Mouse (Mus musculus) gonadal fat pad, adult 2 months (tissue): ENCODE measurements around the gene Gna15. TPM values are rescaled to one million over a fixed set of nuclear protein-coding genes. Genes with fewer than 3 reads are reported as not detected.

Experiments used
- DNase-seq: peaks from one replicate; pipeline ENCODE4 v3.0.0-alpha.2; 2012; ENCODE audit warnings: low read depth
- polyA plus RNA-seq: library from polyadenylated mRNA; depleted of rRNA; stranded (reverse); fragments of >200 nt; gene quantifications from 2 replicates; pipeline ENCODE4 v1.2.3, GENCODE M21; 2012

Gna15 gene
- polyA plus RNA-seq, 1 experiment = 4.7 TPM

- no peak for DNase-seq
Observed at GRCm38 (mm10) chr10:81467670-81468235, 56.3 kb downstream of the Gna15 start.

GRCm38 (mm10) chr10:81466881-81467280 is 57.1 kb downstream of the Gna15 start:
- DNase-seq = no peak

GRCm38 (mm10) chr10:81466066-81466465 is 58.0 kb downstream of the Gna15 start:
- no peak for DNase-seq

- no peak for DNase-seq
Observed at GRCm38 (mm10) chr10:81465265-81465645, 58.8 kb downstream of the Gna15 start.

DNA sequence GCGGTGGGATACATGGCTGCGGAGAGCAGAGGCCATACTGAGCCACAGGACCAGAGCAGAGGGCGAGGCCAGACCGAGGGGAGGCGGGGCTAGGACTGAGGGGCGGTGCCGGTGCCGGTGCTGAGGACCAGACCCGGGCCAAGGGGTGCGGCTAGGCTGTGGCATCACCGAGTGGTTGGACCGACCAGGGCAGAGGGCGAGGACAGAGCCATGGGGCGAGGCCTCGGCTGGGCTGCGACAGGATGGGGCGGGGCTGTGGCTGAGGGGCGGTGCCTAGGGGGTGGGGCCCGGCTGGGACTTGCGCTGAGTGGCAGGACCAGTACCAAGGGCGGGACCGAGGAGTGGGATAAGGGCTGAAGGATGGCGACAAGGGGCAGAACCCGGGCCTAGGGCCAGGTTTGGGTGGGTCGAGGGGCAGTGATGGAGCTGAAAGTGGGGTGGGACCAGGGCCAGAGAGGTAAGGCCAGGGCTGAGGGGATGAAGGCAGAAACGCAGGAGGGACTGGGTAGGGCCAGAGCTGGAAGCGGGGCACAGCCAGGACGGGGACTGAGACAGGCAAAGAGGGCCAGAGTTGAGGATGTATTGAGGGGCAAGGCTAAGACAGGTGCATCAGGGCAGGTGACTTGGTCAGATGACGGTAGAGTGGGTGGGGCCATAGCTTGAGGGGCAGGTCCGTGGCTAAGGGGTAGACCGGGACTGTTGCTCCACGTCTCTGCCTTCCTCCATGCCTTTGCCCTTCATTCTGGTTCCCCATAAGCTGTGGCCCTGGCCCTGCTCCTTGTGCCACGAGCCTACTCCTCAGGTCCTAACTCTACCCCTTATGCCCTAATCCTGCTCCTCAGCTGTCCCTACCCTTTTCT is 59.4 kb downstream of the Gna15 start:
- DNase-seq = no peak

GRCm38 (mm10) chr10:81463531-81463930 is 60.5 kb downstream of the Gna15 start:
- DNase-seq = no peak

- DNase-seq = no peak
Observed at GRCm38 (mm10) chr10:81462917-81463316, 61.1 kb downstream of the Gna15 start.

DNA sequence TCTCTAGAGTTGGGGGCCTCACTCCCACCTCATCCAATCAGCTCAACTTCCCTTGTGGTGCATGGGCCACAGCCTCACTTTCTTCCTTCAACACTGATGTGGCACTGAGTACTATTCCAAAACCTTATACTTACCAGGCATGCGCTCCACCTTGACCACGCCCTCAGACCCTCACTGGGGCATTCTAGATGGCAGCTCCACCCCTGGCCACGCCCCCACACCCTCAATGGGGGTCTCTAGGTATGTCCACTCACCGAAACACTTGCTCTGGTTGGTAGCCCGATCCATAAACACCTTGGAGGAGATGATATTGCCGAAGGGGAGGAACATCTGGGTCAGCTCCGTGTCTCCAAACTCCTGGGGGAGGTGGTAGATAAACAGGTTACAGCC is 61.6 kb downstream of the Gna15 start:
- no peak for DNase-seq

DNA sequence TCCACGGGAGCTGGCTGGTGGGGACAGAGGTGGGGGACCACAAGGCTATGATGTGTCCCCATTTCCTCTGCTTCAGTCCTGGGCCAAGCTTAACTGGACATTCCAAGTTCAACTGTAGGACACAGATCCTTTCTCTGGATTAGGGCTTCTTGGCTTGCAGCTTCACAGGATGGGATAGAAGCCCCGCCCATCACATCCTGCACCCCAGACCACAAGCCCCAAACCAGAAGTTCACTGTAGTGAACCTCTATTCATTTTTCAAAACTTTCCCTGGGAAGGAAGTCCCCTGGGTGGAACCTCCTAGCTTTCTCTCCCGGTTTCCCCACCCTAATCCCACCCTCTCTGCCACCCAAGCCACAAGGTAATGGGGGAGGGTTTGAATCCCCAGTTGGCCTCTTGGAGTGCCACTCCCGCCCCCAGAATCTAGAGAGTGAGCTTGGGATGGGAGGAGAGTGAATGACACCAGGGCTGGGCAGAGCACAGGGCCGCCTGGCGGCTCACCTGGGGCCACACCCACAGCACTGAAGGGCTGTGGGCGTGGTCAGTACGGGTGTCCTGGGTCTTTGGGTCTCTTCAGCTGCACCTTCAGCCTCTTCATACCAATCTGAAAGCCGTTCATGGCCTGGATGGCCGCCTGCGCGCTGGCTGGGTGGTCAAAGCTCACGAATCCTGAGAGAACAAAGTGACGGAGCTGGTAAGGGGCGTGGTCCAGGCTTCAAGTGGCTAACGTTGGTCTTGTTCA is 62.2 kb downstream of the Gna15 start:
- no peak for DNase-seq

DNA sequence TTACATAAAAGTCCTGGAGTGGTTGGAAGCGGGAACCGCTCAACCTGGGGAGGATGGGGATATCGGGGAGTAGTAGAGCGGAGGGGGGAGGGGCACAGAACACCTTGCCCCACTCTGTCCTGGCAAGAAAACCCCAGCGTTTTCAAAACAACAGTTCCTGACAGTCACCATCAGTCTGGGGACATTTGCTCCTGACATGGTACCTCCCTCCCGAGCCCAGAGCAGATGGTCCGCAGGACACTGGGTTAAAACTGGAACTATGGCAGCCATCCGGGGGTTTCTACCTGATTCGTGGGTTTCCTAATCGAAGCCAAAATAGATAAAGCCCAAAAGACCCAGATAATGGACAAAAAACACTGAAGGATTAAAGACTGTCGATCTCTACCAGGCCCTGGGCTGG is 63.1 kb downstream of the Gna15 start:
- no peak for DNase-seq

DNA sequence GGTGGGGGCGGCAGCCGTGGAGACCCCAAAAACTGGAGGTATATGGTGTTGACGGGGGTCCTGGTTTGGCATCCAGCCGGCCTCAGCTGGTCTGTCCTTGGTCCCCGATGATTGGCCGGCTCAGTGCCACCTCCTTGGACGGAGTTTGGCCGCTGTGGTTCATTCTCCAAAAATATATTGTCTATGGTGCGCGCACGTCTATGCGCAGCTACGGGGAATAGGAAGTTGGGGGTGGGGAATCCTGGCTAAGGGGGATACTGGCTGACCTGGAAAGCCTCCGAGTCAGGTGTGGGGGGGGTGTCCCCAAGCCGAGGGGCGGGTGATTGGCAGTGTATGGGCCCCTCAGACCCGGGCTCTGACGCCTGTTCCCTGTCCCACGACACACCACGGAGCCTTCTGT is 63.6 kb downstream of the Gna15 start:
- no peak for DNase-seq

GRCm38 (mm10) chr10:81459399-81459798 is 64.6 kb downstream of the Gna15 start:
- DNase-seq = no peak

DNA sequence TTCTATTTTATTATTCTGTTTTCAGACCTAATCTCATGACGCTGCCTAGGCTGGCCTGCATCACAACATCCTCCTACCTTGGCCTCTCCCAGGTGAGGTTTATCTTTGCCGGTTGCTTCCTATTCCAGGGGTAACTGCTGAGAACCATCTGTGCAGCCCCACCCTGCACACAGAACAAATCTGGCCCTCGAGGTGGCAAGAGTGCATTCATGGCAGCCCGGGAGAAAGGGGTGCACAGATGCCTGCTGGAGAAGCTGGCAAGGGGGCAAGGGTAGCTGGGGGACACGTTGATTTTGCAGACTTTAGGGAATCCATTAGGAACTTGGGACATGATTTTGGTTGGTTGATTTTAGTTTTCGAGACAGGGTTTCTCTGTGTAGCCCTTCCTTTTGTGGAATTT is 65.8 kb downstream of the Gna15 start:
- DNase-seq = no peak

DNA sequence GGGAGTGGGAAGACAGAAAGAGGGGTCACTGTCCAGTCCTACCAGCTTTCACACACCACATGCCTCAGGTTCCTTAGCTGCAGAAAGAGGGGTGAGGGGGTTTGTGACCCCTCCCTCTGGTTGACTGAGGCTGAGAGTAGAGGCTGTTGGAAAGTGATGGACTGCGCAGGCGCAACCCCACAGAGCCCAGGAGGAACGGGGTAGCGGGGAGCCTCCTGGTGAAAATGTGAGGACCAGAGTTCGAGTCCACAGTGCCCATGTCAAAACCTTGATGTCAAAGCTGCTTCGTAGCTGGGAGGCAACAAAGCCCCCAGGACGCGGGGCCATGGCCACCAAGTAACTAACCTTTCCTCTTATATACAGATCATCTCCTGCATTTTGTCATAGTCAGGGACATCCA is 66.4 kb downstream of the Gna15 start:
- DNase-seq = no peak

GRCm38 (mm10) chr10:81456983-81457563 is 67.0 kb downstream of the Gna15 start:
- DNase-seq = no peak

GRCm38 (mm10) chr10:81455181-81455895 is 68.7 kb downstream of the Gna15 start, which contains the start of gene Nfic:
TSS of gene Nfic (minus strand) at chr10:81455635.
- DNase-seq = no peak

GRCm38 (mm10) chr10:81454106-81454505 is 69.9 kb downstream of the Gna15 start:
- no peak for DNase-seq

- DNase-seq = no peak
Observed at GRCm38 (mm10) chr10:81452947-81453288, 71.1 kb downstream of the Gna15 start.
